Mouse (Mus musculus) embryonic facial prominence, embryonic 15.5 days (tissue): Measurements from ENCODE around the gene Actrt2. TPM values are rescaled to one million over a fixed set of nuclear protein-coding genes. Genes with fewer than 3 reads are reported as not detected.

ENCODE experiments used
- ATAC-seq: fragments of 200-750 bp; cut with Nextera tagmentation; 2 replicates; pipeline ENCODE4 v1.8.0; 2017; ENCODE audit warnings: low read depth, moderate TSS enrichment; ENCODE audit not compliant: insufficient number of reproducible peaks, low FRiP score, low TSS enrichment
- H3K27ac ChIP-seq: fragments of 300-500 bp; sonication (generic); replicated peaks from 2 replicates; pipeline ENCODE4 v1.5.1; 2015; ENCODE audit warnings: mild to moderate bottlenecking, inconsistent platforms
- H3K27me3 ChIP-seq: fragments of 300-500 bp; sonication (generic); 2 replicates; pipeline ENCODE4 v1.6.1; 2015; ENCODE audit warnings: inconsistent platforms
- H3K36me3 ChIP-seq: fragments of 300-500 bp; sonication (generic); 2 replicates; pipeline ENCODE4 v1.6.1; 2015; ENCODE audit warnings: mild to moderate bottlenecking, inconsistent platforms
- H3K4me1 ChIP-seq: fragments of 300-500 bp; sonication (generic); 2 replicates; pipeline ENCODE4 v1.6.1; 2015; ENCODE audit warnings: inconsistent platforms
- H3K4me2 ChIP-seq: fragments of 300-500 bp; sonication (generic); replicated peaks from 2 replicates; pipeline ENCODE4 v1.6.1; 2015; ENCODE audit warnings: mild to moderate bottlenecking, inconsistent platforms
- H3K4me3 ChIP-seq: fragments of 300-500 bp; sonication (generic); replicated peaks from 2 replicates; pipeline ENCODE4 v1.5.1; 2015; ENCODE audit warnings: mild to moderate bottlenecking, inconsistent platforms
- H3K9ac ChIP-seq: fragments of 300-500 bp; sonication (generic); 2 replicates; pipeline ENCODE4 v1.6.1; 2015; ENCODE audit warnings: inconsistent platforms
- H3K9me3 ChIP-seq: fragments of 300-500 bp; sonication (generic); replicated peaks from 2 replicates; pipeline ENCODE4 v1.6.1; 2016; ENCODE audit warnings: inconsistent platforms
- WGBS: fragments of 180-500 bp; shearing (Covaris S2); methylation state at CpG from one replicate; pipeline ENCODE4 v1.1.7; 2015; 5-methylcytosine and 5-hydroxymethylcytosine counted together
- polyA plus RNA-seq: library from polyadenylated mRNA; unstranded; fragments of >200 nt; fragmentation: Nextera tagmentation; extraction: Ambion mirVana; gene quantifications from 2 replicates; pipeline ENCODE4 v1.2.1, GENCODE M21; 2015

Actrt2 gene
- not detected in 2 replicates for polyA plus RNA-seq

GRCm38 (mm10) chr4:154667767-154668166 lies at the start of gene Actrt2:
TSS of gene Actrt2 (minus strand) at chr4:154667867.
- Histone ChIP-seq H3K9ac (no peak within 1 kb of the TSS), H3K4me2 (no peak within 1 kb of the TSS), H3K4me1 (peaks cover 4% of the 10 kb centered on the region; the same call in 1 of the 2 replicates), H3K27ac (no peak within 1 kb of the TSS), H3K9me3 (no peaks in the 10 kb centered on the region), H3K27me3 (0 out of 2 replicates have a peak, but pooled peaks cover 8% of the 10 kb centered on the region), H3K4me3 (no peak within 1 kb of the TSS), H3K36me3 (no peaks in the 10 kb centered on the region)
- WGBS: 85% methylated on average over 2 of the region's 2 CpGs
- no peak for ATAC-seq

GRCm38 (mm10) chr4:154709391-154710107 lies 41.9 kb upstream of the Actrt2 start:
- H3K4me3 ChIP-seq: no peak overlapping the region
- no peak overlapping the region for H3K9ac ChIP-seq
- WGBS: 48% methylated on average over 21 of the region's 21 CpGs

GRCm38 (mm10) chr4:154708811-154709210 lies 41.1 kb upstream of the Actrt2 start:
- no peak overlapping the region for H3K9ac ChIP-seq
- H3K4me1 ChIP-seq: no peaks in the 10 kb centered on the region
- peaks cover 13% of the 10 kb centered on the region for H3K27me3 ChIP-seq
- H3K27ac ChIP-seq: no peak overlapping the region
- 53% methylated on average over 2 of the region's 2 CpGs for WGBS
- no peak overlapping the region for H3K4me2 ChIP-seq
- no peak overlapping the region for H3K4me3 ChIP-seq
- no peak for ATAC-seq
- no peaks in the 10 kb centered on the region for H3K9me3 ChIP-seq
- no peaks in the 10 kb centered on the region for H3K36me3 ChIP-seq

More at GRCm38 (mm10) chr4:154709391-154710107, 41.9 kb upstream of the Actrt2 start:
- no peak overlapping the region for H3K27ac ChIP-seq
- no peaks in the 10 kb centered on the region for H3K9me3 ChIP-seq
- H3K36me3 ChIP-seq: no peaks in the 10 kb centered on the region
- H3K27me3 ChIP-seq: peaks cover 13% of the 10 kb centered on the region
- H3K4me2 ChIP-seq: no peak overlapping the region
- H3K4me1 ChIP-seq: no peaks in the 10 kb centered on the region
- no peak for ATAC-seq

GRCm38 (mm10) chr4:154708223-154708622 lies 40.6 kb upstream of the Actrt2 start:
- Histone ChIP-seq H3K9me3 (no peaks in the 10 kb centered on the region), H3K4me1 (no peaks in the 10 kb centered on the region), H3K4me2 (no peak overlapping the region), H3K27ac (no peak overlapping the region), H3K27me3 (peaks cover 13% of the 10 kb centered on the region), H3K9ac (no peak overlapping the region), H3K4me3 (no peak overlapping the region), H3K36me3 (no peaks in the 10 kb centered on the region)
- ATAC-seq: no peak
- WGBS: 52% methylated on average over 11 of the region's 11 CpGs

- Histone ChIP-seq H3K27ac (no peak overlapping the region), H3K9me3 (no peaks in the 10 kb centered on the region), H3K4me3 (no peak overlapping the region), H3K27me3 (peaks cover 13% of the 10 kb centered on the region), H3K9ac (no peak overlapping the region), H3K36me3 (no peaks in the 10 kb centered on the region), H3K4me1 (no peaks in the 10 kb centered on the region), H3K4me2 (no peak overlapping the region)
- no peak for ATAC-seq
- WGBS: 84% methylated on average over 4 of the region's 4 CpGs
Measured at GRCm38 (mm10) chr4:154707521-154707920, 39.9 kb upstream of the Actrt2 start.

- no peak overlapping the region for H3K9ac ChIP-seq
- no peak overlapping the region for H3K4me3 ChIP-seq
- 83% methylated on average over 1 of the region's 1 CpGs for WGBS
- H3K36me3 ChIP-seq: no peaks in the 10 kb centered on the region
- peaks cover 16% of the 10 kb centered on the region for H3K27me3 ChIP-seq
- no peaks in the 10 kb centered on the region for H3K9me3 ChIP-seq
- H3K4me2 ChIP-seq: no peak overlapping the region
- H3K27ac ChIP-seq: no peak overlapping the region
- ATAC-seq: no peak
- no peaks in the 10 kb centered on the region for H3K4me1 ChIP-seq
Measured at GRCm38 (mm10) chr4:154706442-154706841, 38.8 kb upstream of the Actrt2 start.

- no peak overlapping the region for H3K27ac ChIP-seq
- WGBS: 74% methylated on average over 4 of the region's 4 CpGs
- H3K4me2 ChIP-seq: no peak overlapping the region
- ATAC-seq: no peak
- H3K36me3 ChIP-seq: no peaks in the 10 kb centered on the region
- H3K9me3 ChIP-seq: no peaks in the 10 kb centered on the region
- H3K27me3 ChIP-seq: peaks cover 16% of the 10 kb centered on the region
- no peak overlapping the region for H3K4me3 ChIP-seq
- no peak overlapping the region for H3K9ac ChIP-seq
- no peaks in the 10 kb centered on the region for H3K4me1 ChIP-seq
Measured at GRCm38 (mm10) chr4:154705681-154706080, 38.0 kb upstream of the Actrt2 start.

- Histone ChIP-seq H3K36me3 (no peaks in the 10 kb centered on the region), H3K9ac (no peak overlapping the region), H3K4me1 (no peaks in the 10 kb centered on the region), H3K27ac (no peak overlapping the region), H3K27me3 (peaks cover 16% of the 10 kb centered on the region), H3K4me3 (no peak overlapping the region), H3K4me2 (no peak overlapping the region), H3K9me3 (no peaks in the 10 kb centered on the region)
- WGBS: 81% methylated on average over 6 of the region's 6 CpGs
- ATAC-seq: no peak
Measured at GRCm38 (mm10) chr4:154705056-154705455, 37.4 kb upstream of the Actrt2 start.

- peaks cover 16% of the 10 kb centered on the region for H3K27me3 ChIP-seq
- no peak overlapping the region for H3K27ac ChIP-seq
- no peaks in the 10 kb centered on the region for H3K36me3 ChIP-seq
- H3K9ac ChIP-seq: no peak overlapping the region
- H3K4me2 ChIP-seq: no peak overlapping the region
- no peak for ATAC-seq
- H3K4me1 ChIP-seq: no peaks in the 10 kb centered on the region
- 81% methylated on average over 7 of the region's 7 CpGs for WGBS
- no peaks in the 10 kb centered on the region for H3K9me3 ChIP-seq
- H3K4me3 ChIP-seq: no peak overlapping the region
Measured at GRCm38 (mm10) chr4:154704591-154704990, 36.9 kb upstream of the Actrt2 start.

- Histone ChIP-seq H3K4me2 (no peak overlapping the region), H3K27me3 (peaks cover 12% of the 10 kb centered on the region), H3K27ac (no peak overlapping the region), H3K4me3 (no peak overlapping the region), H3K9me3 (no peaks in the 10 kb centered on the region), H3K9ac (no peak overlapping the region), H3K4me1 (no peaks in the 10 kb centered on the region), H3K36me3 (no peaks in the 10 kb centered on the region)
- WGBS: 53% methylated on average over 7 of the region's 7 CpGs
- no peak for ATAC-seq
Measured at GRCm38 (mm10) chr4:154703426-154704070, 35.9 kb upstream of the Actrt2 start.

GRCm38 (mm10) chr4:154702931-154703330 lies 35.3 kb upstream of the Actrt2 start:
- Histone ChIP-seq H3K4me2 (no peak overlapping the region), H3K9ac (no peak overlapping the region), H3K36me3 (no peaks in the 10 kb centered on the region), H3K4me3 (no peak overlapping the region), H3K27me3 (peaks cover 10% of the 10 kb centered on the region), H3K27ac (no peak overlapping the region), H3K9me3 (no peaks in the 10 kb centered on the region), H3K4me1 (no peaks in the 10 kb centered on the region)
- ATAC-seq: no peak
- WGBS: 78% methylated on average over 7 of the region's 7 CpGs
